Mouse (Mus musculus) brown adipose tissue, adult 24 weeks (tissue): ENCODE data around the gene Pced1b. TPM values are rescaled to one million over a fixed set of nuclear protein-coding genes. Genes with fewer than 3 reads are reported as not detected.

ENCODE experiments used
- H3K27ac ChIP-seq: fragments of 200-500 bp; replicated peaks from 2 replicates; pipeline ENCODE4 v1.5.1; 2012; ENCODE audit warnings: low read depth, mild to moderate bottlenecking, low read length
- H3K4me1 ChIP-seq: fragments of 200-500 bp; 2 replicates; pipeline ENCODE4 v1.6.1; 2012; ENCODE audit warnings: low read length, mixed read lengths; ENCODE audit not compliant: control insufficient read depth, insufficient read depth, insufficient read length
- H3K4me3 ChIP-seq: fragments of 200-500 bp; 2 replicates; pipeline ENCODE4 v1.5.1; 2012; ENCODE audit warnings: low read depth, mild to moderate bottlenecking, low read length, moderate library complexity; ENCODE audit not compliant: insufficient read depth
- polyA plus RNA-seq: library from polyadenylated mRNA; stranded (reverse); fragments of >200 nt; gene quantifications from 2 replicates; pipeline ENCODE4 v1.2.4, GENCODE M21; 2012; ENCODE audit not compliant: missing spikeins, insufficient read depth, insufficient read length

Gene Pced1b
- polyA plus RNA-seq, 1 experiment, result 1.9 TPM

- Histone ChIP-seq H3K27ac (no peak overlapping the region), H3K4me1 (no peaks in the 10 kb centered on the region), H3K4me3 (no peak overlapping the region)
Observed at GRCm38 (mm10) chr15:97396586-97397299, 149.8 kb downstream of the Pced1b start.

DNA sequence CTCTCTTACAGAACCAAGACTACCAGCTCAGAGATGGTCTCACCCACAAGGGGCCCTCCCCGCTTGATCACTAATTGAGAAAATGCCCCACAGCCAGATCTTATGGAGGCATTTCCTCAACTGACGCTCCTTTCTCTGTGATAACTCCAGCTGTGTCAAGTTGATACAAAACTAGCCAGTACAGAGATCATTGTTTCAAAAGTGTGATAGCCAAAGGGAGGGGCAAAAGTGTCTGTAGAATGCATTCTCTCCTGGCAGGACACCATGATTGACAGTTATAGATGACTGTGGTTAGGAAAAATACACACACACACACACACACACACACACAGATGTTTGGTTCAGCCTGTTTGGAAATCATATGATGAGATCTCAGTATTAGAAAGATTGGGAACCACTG, 150.9 kb downstream of the Pced1b start:
- Histone ChIP-seq H3K4me3 (no peak overlapping the region), H3K27ac (no peak overlapping the region), H3K4me1 (no peaks in the 10 kb centered on the region)

- Histone ChIP-seq H3K27ac (no peak overlapping the region), H3K4me3 (no peak overlapping the region), H3K4me1 (no peaks in the 10 kb centered on the region)
Observed at GRCm38 (mm10) chr15:97400866-97401265, 154.0 kb downstream of the Pced1b start.

DNA sequence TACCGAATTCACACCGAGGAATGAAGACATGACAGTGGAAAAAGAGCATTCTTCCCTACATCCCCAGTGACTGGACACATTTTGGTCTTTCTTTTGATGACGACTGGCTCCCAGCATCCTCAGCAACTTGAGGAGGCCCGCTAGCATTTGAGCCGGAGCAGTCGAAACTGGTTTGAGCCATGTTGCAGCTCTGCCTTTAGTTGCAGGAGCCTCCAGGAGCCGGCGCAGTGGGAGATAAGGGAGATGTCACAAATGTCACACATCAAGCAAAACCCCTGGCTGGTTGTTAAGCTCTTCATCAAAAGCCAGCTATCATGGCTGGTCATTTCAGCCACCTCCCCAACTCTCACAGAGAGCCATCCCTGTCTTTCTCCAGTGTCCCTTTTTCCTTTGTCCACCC, 157.6 kb downstream of the Pced1b start:
- Histone ChIP-seq H3K4me3 (no peak overlapping the region), H3K4me1 (no peaks in the 10 kb centered on the region), H3K27ac (no peak overlapping the region)

GRCm38 (mm10) chr15:97404998-97405397, 158.1 kb downstream of the Pced1b start:
- H3K27ac ChIP-seq, result no peak overlapping the region
- no peaks in the 10 kb centered on the region for H3K4me1 ChIP-seq
- no peak overlapping the region for H3K4me3 ChIP-seq

DNA sequence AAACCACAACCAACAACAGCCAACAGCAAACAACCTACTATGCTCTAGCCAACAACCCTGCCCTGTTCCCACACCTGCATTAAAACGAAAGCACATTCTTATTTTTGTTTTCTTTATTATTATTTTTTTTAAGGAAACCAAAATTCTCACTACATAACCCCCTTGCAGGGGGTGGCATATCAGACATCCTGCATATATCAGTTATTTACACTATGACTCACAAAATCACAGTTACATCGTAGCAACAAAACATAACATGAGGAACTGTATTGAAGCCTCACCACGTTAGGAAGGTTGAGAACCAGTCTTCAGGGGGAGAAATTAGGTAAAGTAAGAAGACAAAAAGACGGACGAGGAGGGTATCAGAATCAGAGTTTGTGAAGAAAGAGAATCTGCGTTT, 159.2 kb downstream of the Pced1b start:
- H3K4me3 ChIP-seq, result no peak overlapping the region
- H3K4me1 ChIP-seq, result no peaks in the 10 kb centered on the region
- no peak overlapping the region for H3K27ac ChIP-seq

GRCm38 (mm10) chr15:97407496-97408454, 160.9 kb downstream of the Pced1b start:
- Histone ChIP-seq H3K4me1 (no peaks in the 10 kb centered on the region), H3K4me3 (no peak overlapping the region), H3K27ac (no peak overlapping the region)

GRCm38 (mm10) chr15:97411136-97411535, 164.2 kb downstream of the Pced1b start:
- no peak overlapping the region for H3K4me3 ChIP-seq
- H3K27ac ChIP-seq, result no peak overlapping the region
- H3K4me1 ChIP-seq, result no peaks in the 10 kb centered on the region

DNA sequence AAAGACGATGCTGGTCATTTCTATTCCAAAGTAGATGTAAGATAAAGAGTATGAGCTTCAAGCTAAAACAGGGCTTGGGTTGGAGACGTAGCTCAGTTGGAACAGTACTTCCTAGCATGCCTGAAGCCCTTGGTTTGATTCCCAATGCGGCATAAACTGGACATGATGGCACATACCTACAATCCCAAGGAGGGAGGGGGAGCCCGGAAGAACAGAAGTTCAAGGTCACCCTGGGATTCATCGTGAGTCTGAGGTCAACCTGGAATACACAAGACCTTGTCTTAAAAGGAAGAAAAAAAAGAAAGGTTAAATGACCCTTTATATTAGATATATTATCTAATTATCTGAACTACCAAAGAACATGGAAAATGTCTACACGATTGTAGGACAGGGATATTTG, 164.8 kb downstream of the Pced1b start:
- no peaks in the 10 kb centered on the region for H3K4me1 ChIP-seq
- H3K27ac ChIP-seq, result no peak overlapping the region
- H3K4me3 ChIP-seq, result no peak overlapping the region

DNA sequence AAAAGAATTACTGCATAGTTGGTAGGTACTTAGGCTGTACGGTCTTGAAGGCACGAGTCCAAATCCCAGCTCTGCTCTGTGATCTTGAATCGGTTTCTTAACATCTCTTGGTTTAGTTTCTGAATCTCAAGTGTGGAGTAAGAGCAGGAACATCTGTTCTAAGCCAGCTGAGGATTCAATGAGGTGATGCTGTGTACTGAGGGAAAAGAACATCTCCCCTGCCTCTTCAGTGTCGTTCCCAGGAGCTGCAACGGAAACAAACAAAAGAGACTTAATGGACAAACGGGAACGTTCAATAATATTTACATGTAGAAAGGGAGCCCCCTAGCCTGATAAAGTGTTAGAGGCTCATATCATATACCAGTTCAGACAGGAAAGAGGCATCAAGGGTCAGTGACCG, 165.4 kb downstream of the Pced1b start:
- no peak overlapping the region for H3K4me3 ChIP-seq
- no peaks in the 10 kb centered on the region for H3K4me1 ChIP-seq
- no peak overlapping the region for H3K27ac ChIP-seq

- H3K4me3 ChIP-seq, result no peak overlapping the region
- H3K4me1 ChIP-seq, result no peaks in the 10 kb centered on the region
- no peak overlapping the region for H3K27ac ChIP-seq
Observed at GRCm38 (mm10) chr15:97412861-97413260, 166.0 kb downstream of the Pced1b start.

GRCm38 (mm10) chr15:97414718-97415413, 168.0 kb downstream of the Pced1b start:
- Histone ChIP-seq H3K4me1 (no peaks in the 10 kb centered on the region), H3K27ac (no peak overlapping the region), H3K4me3 (no peak overlapping the region)

- Histone ChIP-seq H3K4me1 (no peaks in the 10 kb centered on the region), H3K4me3 (no peak overlapping the region), H3K27ac (no peak overlapping the region)
Observed at GRCm38 (mm10) chr15:97415426-97415946, 168.6 kb downstream of the Pced1b start.

GRCm38 (mm10) chr15:97420292-97420691, 173.4 kb downstream of the Pced1b start:
- Histone ChIP-seq H3K4me3 (no peak overlapping the region), H3K4me1 (no peaks in the 10 kb centered on the region), H3K27ac (no peak overlapping the region)

- Histone ChIP-seq H3K4me1 (no peaks in the 10 kb centered on the region), H3K4me3 (no peak overlapping the region), H3K27ac (no peak overlapping the region)
Observed at GRCm38 (mm10) chr15:97421533-97421932, 174.6 kb downstream of the Pced1b start.
